Mouse (Mus musculus): ENCODE measurements at regions not wholly inside any gene's neighbourhood (a gene's known extent, or its start where the extent isn't known, plus 50 kb on each side); places are given as distances from the start of the nearest gene placed in this dataset.

GRCm38 (mm10) chr10:68606848-68607247 lies 65.2 kb upstream of the Cabcoco1 start:
- no peak for DNase-seq

- peak; percentile 52 for DNase-seq
These were observed 70.2 kb upstream of the Cabcoco1 start for GRCm38 (mm10) chr10:68611906-68612305.

GRCm38 (mm10) chr10:68612727-68613126 lies 71.0 kb upstream of the Cabcoco1 start:
- DNase-seq: no peak

GRCm38 (mm10) chr10:68623786-68624185 lies 82.1 kb upstream of the Cabcoco1 start:
- DNase-seq: no peak

- DNase-seq: peak; percentile 3
These were observed 83.6 kb upstream of the Cabcoco1 start for GRCm38 (mm10) chr10:68625329-68625728.

- no peak for DNase-seq
These were observed 84.1 kb upstream of the Cabcoco1 start for GRCm38 (mm10) chr10:68625752-68626151.

GRCm38 (mm10) chr10:68629486-68629885 lies 87.8 kb upstream of the Cabcoco1 start:
- DNase-seq: no peak

GRCm38 (mm10) chr10:68633180-68633579 lies 90.3 kb upstream of the Tmem26 start:
- DNase-seq: no peak

GRCm38 (mm10) chr10:68652700-68653099 lies 70.7 kb upstream of the Tmem26 start:
- no peak for DNase-seq

- no peak for DNase-seq
These were observed 68.0 kb upstream of the Tmem26 start for GRCm38 (mm10) chr10:68655491-68655890.

- no peak for DNase-seq
These were observed 57.4 kb upstream of the Tmem26 start for GRCm38 (mm10) chr10:68666094-68666493.

GRCm38 (mm10) chr10:68669330-68669729 lies 54.1 kb upstream of the Tmem26 start:
- DNase-seq: no peak

GRCm38 (mm10) chr10:68669992-68670391 lies 53.5 kb upstream of the Tmem26 start:
- no peak for DNase-seq

- no peak for DNase-seq
These were observed 51.2 kb upstream of the Tmem26 start for GRCm38 (mm10) chr10:68672291-68672690.

- DNase-seq: no peak
These were observed 50.2 kb upstream of the Tmem26 start for GRCm38 (mm10) chr10:68673102-68673872.

Measured in adrenal gland, adult 2 months (tissue).